Mouse (Mus musculus): ENCODE measurements around the gene Imp3. TPM values are rescaled to one million over a fixed set of nuclear protein-coding genes. Genes with fewer than 3 reads are reported as not detected.

Imp3 gene
- polyA plus RNA-seq, 1 experiment from 2014 or later = 87.7 TPM

DNA sequence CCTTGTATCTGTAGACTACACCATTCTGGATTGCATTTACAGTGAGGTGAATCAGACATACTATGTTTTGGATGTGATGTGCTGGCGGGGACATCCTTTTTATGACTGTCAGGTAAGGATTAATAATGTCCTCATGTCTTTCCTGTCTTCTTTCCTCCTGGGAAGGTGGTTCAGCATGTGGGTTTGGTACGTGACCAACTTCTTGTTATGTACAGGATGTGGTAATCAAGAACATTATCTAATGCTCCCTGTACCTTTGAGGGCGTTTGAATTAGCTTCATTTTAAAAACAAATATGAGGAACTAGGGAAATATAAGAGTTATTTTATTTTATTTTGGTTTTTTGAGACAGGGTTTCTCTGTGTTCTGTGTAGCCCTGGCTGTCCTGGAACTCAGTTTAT is 37.9 kb downstream of the Imp3 start:
- ATAC-seq (no peak), DNase-seq (ENCODE audit: low spot score) (no peak)
- Histone ChIP-seq H3K4me1 (ENCODE audit: insufficient read depth, low read depth, low read length) (no peaks in the 10 kb centered on the region), H3K9ac (replicated peaks; ENCODE audit: low read depth) (no peak overlapping the region), H3K36me3 (ENCODE audit: insufficient read depth, low read length) (no peaks in the 10 kb centered on the region), H3K27ac (ENCODE audit: low read length) (no peak overlapping the region), H3K4me3 (ENCODE audit: low read depth, low read length) (no peak overlapping the region), H3K27me3 (replicated peaks; ENCODE audit: insufficient read depth, low read length) (no peaks in the 10 kb centered on the region), H3K9me3 (ENCODE audit: low read length) (no peaks in the 10 kb centered on the region), H3K4me2 (replicated peaks; ENCODE audit: low read depth, low read length) (no peak overlapping the region)
- 66% methylated on average over 3 of the region's 3 CpGs for WGBS
- no peak for TF ChIP-seq EP300 (IDR thresholded peaks at IDR 0.05)
- TF ChIP-seq CTCF (IDR thresholded peaks at IDR 0.05) = no peak

GRCm38 (mm10) chr9:56980186-56980585 is 42.9 kb downstream of the Imp3 start:
- 90% methylated on average over 6 of the region's 6 CpGs for whole genome bisulfite sequencing
- H3K4me2 ChIP-seq (replicated peaks; ENCODE audit: low read depth, low read length) = no peak overlapping the region
- H3K27ac ChIP-seq (ENCODE audit: low read length) = no peak overlapping the region
- no peak for ATAC-seq
- H3K36me3 ChIP-seq (ENCODE audit: insufficient read depth, low read length) = no peaks in the 10 kb centered on the region
- no peak overlapping the region for H3K9ac ChIP-seq (replicated peaks; ENCODE audit: low read depth)
- H3K27me3 ChIP-seq (replicated peaks; ENCODE audit: insufficient read depth, low read length) = no peaks in the 10 kb centered on the region
- TF ChIP-seq CTCF (IDR thresholded peaks at IDR 0.05) = no peak
- TF ChIP-seq EP300 (IDR thresholded peaks at IDR 0.05) = no peak
- H3K4me3 ChIP-seq (ENCODE audit: low read depth, low read length) = no peak overlapping the region
- no peaks in the 10 kb centered on the region for H3K4me1 ChIP-seq (ENCODE audit: insufficient read depth, low read depth, low read length)
- no peak for DNase-seq (ENCODE audit: low spot score)
- no peaks in the 10 kb centered on the region for H3K9me3 ChIP-seq (ENCODE audit: low read length)

GRCm38 (mm10) chr9:56981502-56981901 is 44.2 kb downstream of the Imp3 start:
- TF ChIP-seq EP300 (IDR thresholded peaks at IDR 0.05) = no peak
- no peak for TF ChIP-seq CTCF (IDR thresholded peaks at IDR 0.05)
- H3K4me1 ChIP-seq (ENCODE audit: insufficient read depth, low read depth, low read length) = no peaks in the 10 kb centered on the region
- no peaks in the 10 kb centered on the region for H3K9me3 ChIP-seq (ENCODE audit: low read length)
- H3K4me3 ChIP-seq (ENCODE audit: low read depth, low read length) = no peak overlapping the region
- no peak overlapping the region for H3K27ac ChIP-seq (ENCODE audit: low read length)
- H3K36me3 ChIP-seq (ENCODE audit: insufficient read depth, low read length) = no peaks in the 10 kb centered on the region
- H3K9ac ChIP-seq (replicated peaks; ENCODE audit: low read depth) = no peak overlapping the region
- ATAC-seq = no peak
- DNase-seq (ENCODE audit: low spot score) = no peak
- WGBS = 74% methylated on average over 1 of the region's 1 CpGs
- H3K4me2 ChIP-seq (replicated peaks; ENCODE audit: low read depth, low read length) = no peak overlapping the region
- no peaks in the 10 kb centered on the region for H3K27me3 ChIP-seq (replicated peaks; ENCODE audit: insufficient read depth, low read length)

Other genes with a start within 250 kb of the Imp3 start
- gene Lingo1, start 141.0 kb upstream of the Imp3 start, polyA plus RNA-seq (2015; fragmentation: Nextera tagmentation; extraction: Ambion mirVana) = 1.3 TPM in 2 replicates
- 0.30 TPM in 1 of 2 replicates, not detected in the other for gene Odf3l1, start 72.8 kb upstream of the Imp3 start, polyA plus RNA-seq (2015; fragmentation: Nextera tagmentation; extraction: Ambion mirVana)
- gene Cspg4, start 72.4 kb upstream of the Imp3 start, polyA plus RNA-seq (2015; fragmentation: Nextera tagmentation; extraction: Ambion mirVana) = 9.1 and 10.4 TPM in 2 replicates
- 8.7 and 8.9 TPM in 2 replicates for gene Snx33, start 9.1 kb upstream of the Imp3 start, polyA plus RNA-seq (2015; fragmentation: Nextera tagmentation; extraction: Ambion mirVana)
- 12.2 and 12.7 TPM in 2 replicates for gene Snupn, start 13.4 kb downstream of the Imp3 start, polyA plus RNA-seq (2015; fragmentation: Nextera tagmentation; extraction: Ambion mirVana)
- gene Ptpn9, start 57.4 kb downstream of the Imp3 start, polyA plus RNA-seq (2015; fragmentation: Nextera tagmentation; extraction: Ambion mirVana) = 20.1 and 22.8 TPM in 2 replicates
- 14.3 and 17.5 TPM in 2 replicates for gene Sin3a, start 134.6 kb downstream of the Imp3 start, polyA plus RNA-seq (2015; fragmentation: Nextera tagmentation; extraction: Ambion mirVana)
- 36.1 and 38.8 TPM in 2 replicates for gene Man2c1, start 193.2 kb downstream of the Imp3 start, polyA plus RNA-seq (2015; fragmentation: Nextera tagmentation; extraction: Ambion mirVana)
- 6.2 and 7.2 TPM in 2 replicates for gene Neil1, start 210.8 kb downstream of the Imp3 start, polyA plus RNA-seq (2015; fragmentation: Nextera tagmentation; extraction: Ambion mirVana)
- 81.5 and 106 TPM in 2 replicates for gene Commd4, start 220.9 kb downstream of the Imp3 start, polyA plus RNA-seq (2015; fragmentation: Nextera tagmentation; extraction: Ambion mirVana)

Measured in lung, postnatal 0 days (tissue).